Mouse (Mus musculus): ENCODE results near the gene Trim52.
"Not testable (repeated sequence)": the region's sequence is repeated elsewhere in the genome, so short reads cannot be mapped to it uniquely, and the experiment has no call there.

Gene Trim52

GRCm38 (mm10) chr14:106105980-106106379 lies at the start of gene Trim52:
Trim52 (plus strand) TSS chr14:106106198.
- no peak for DNase-seq

- no peak for DNase-seq
These were observed 33.4 kb upstream of the Trim52 start for GRCm38 (mm10) chr14:106072608-106073007.

GRCm38 (mm10) chr14:106075181-106076064 lies 30.6 kb upstream of the Trim52 start:
- DNase-seq = no peak

GRCm38 (mm10) chr14:106088480-106089037 lies 17.4 kb upstream of the Trim52 start:
- no peak for DNase-seq

- no peak for DNase-seq
These were observed 9.2 kb upstream of the Trim52 start for GRCm38 (mm10) chr14:106096816-106097215.

GRCm38 (mm10) chr14:106100858-106101257 lies 5.1 kb upstream of the Trim52 start:
- no peak for DNase-seq

- no peak for DNase-seq
These were observed 427 bp downstream of the Trim52 start for GRCm38 (mm10) chr14:106106425-106106824.

GRCm38 (mm10) chr14:106119371-106119770 lies 13.4 kb downstream of the Trim52 start:
- DNase-seq = no peak

GRCm38 (mm10) chr14:106136272-106136671 lies 30.3 kb downstream of the Trim52 start:
- DNase-seq = no peak

- no peak for DNase-seq
These were observed 45.2 kb downstream of the Trim52 start for GRCm38 (mm10) chr14:106151188-106151587.

GRCm38 (mm10) chr14:106154879-106155576 lies 49.0 kb downstream of the Trim52 start:
- DNase-seq = no peak

GRCm38 (mm10) chr14:106156533-106156932 lies 50.5 kb downstream of the Trim52 start:
- no peak for DNase-seq

- no peak for DNase-seq
These were observed 56.3 kb downstream of the Trim52 start for GRCm38 (mm10) chr14:106162331-106162730.

GRCm38 (mm10) chr14:106163196-106163595 lies 57.2 kb downstream of the Trim52 start:
- DNase-seq = no peak

- DNase-seq = not testable (repeated sequence)
These were observed 57.9 kb downstream of the Trim52 start for GRCm38 (mm10) chr14:106163933-106164332.

- DNase-seq = peak; percentile 7
These were observed 70.9 kb downstream of the Trim52 start for GRCm38 (mm10) chr14:106176879-106177278.

- DNase-seq = no peak
These were observed 72.2 kb downstream of the Trim52 start for GRCm38 (mm10) chr14:106178245-106178644.

- DNase-seq = no peak
These were observed 73.2 kb downstream of the Trim52 start for GRCm38 (mm10) chr14:106179102-106179727.

- DNase-seq = no peak
These were observed 73.7 kb downstream of the Trim52 start for GRCm38 (mm10) chr14:106179728-106180125.

- no peak for DNase-seq
These were observed 74.6 kb downstream of the Trim52 start for GRCm38 (mm10) chr14:106180616-106181015.

- DNase-seq = no peak
These were observed 78.0 kb downstream of the Trim52 start for GRCm38 (mm10) chr14:106183985-106184384.
